Mouse (Mus musculus) CD4-positive helper T cell, adult 2 months (primary cell): Measurements from ENCODE around the gene Pkd1l2.
A peak's percentile ranks its signal among the peaks of the same experiment; 100 is the strongest.

Experiments used
- DNase-seq: peaks from one replicate; pipeline ENCODE4 v3.0.0-alpha.2; 2012; ENCODE audit warnings: low read depth, missing footprints, low spot score

Pkd1l2 gene

GRCm38 (mm10) chr8:117085521-117085920 is 3.3 kb upstream of the Pkd1l2 start:
- DNase-seq, result no peak

GRCm38 (mm10) chr8:117082947-117083559 is 804 bp upstream of the Pkd1l2 start:
- no peak for DNase-seq

- DNase-seq, result no peak
These were observed 2.6 kb downstream of the Pkd1l2 start for GRCm38 (mm10) chr8:117079652-117080051.

GRCm38 (mm10) chr8:117078367-117078926 is 3.8 kb downstream of the Pkd1l2 start:
- no peak for DNase-seq

- peak; percentile 53 for DNase-seq
These were observed 7.7 kb downstream of the Pkd1l2 start for GRCm38 (mm10) chr8:117074350-117075182.

- no peak for DNase-seq
These were observed 12.5 kb downstream of the Pkd1l2 start for GRCm38 (mm10) chr8:117069708-117070107.

- no peak for DNase-seq
These were observed 14.0 kb downstream of the Pkd1l2 start for GRCm38 (mm10) chr8:117068294-117068693.

GRCm38 (mm10) chr8:117067396-117067795 is 14.9 kb downstream of the Pkd1l2 start:
- no peak for DNase-seq

GRCm38 (mm10) chr8:117066955-117067354 is 15.3 kb downstream of the Pkd1l2 start:
- DNase-seq, result no peak

GRCm38 (mm10) chr8:117061180-117061880 is 20.9 kb downstream of the Pkd1l2 start:
- DNase-seq, result no peak

GRCm38 (mm10) chr8:117060306-117060705 is 21.9 kb downstream of the Pkd1l2 start:
- DNase-seq, result no peak

- no peak for DNase-seq
These were observed 23.2 kb downstream of the Pkd1l2 start for GRCm38 (mm10) chr8:117059021-117059420.

GRCm38 (mm10) chr8:117055097-117055496 is 27.2 kb downstream of the Pkd1l2 start:
- DNase-seq, result no peak

- no peak for DNase-seq
These were observed 28.1 kb downstream of the Pkd1l2 start for GRCm38 (mm10) chr8:117054146-117054545.

- DNase-seq, result peak; percentile 55
These were observed 28.8 kb downstream of the Pkd1l2 start for GRCm38 (mm10) chr8:117053135-117054079.

- DNase-seq, result no peak
These were observed 30.9 kb downstream of the Pkd1l2 start for GRCm38 (mm10) chr8:117051316-117051715.

- DNase-seq, result no peak
These were observed 31.5 kb downstream of the Pkd1l2 start for GRCm38 (mm10) chr8:117050763-117051162.

GRCm38 (mm10) chr8:117049444-117049843 is 32.8 kb downstream of the Pkd1l2 start:
- DNase-seq, result no peak

- DNase-seq, result no peak
These were observed 38.7 kb downstream of the Pkd1l2 start for GRCm38 (mm10) chr8:117043584-117043983.

- DNase-seq, result no peak
These were observed 42.4 kb downstream of the Pkd1l2 start for GRCm38 (mm10) chr8:117039843-117040242.

GRCm38 (mm10) chr8:117037374-117037935 is 44.8 kb downstream of the Pkd1l2 start:
- DNase-seq, result no peak
